Mouse (Mus musculus) embryonic facial prominence, embryonic 11.5 days (tissue): ENCODE measurements around the gene Saa1. TPM values are rescaled to one million over a fixed set of nuclear protein-coding genes. Genes with fewer than 3 reads are reported as not detected.
"Not testable (repeated sequence)": the region's sequence is repeated elsewhere in the genome, so short reads cannot be mapped to it uniquely, and the experiment has no call there.

Experiments used
- ATAC-seq: fragments of 200-750 bp; cut with Nextera tagmentation; replicated peaks from 2 replicates; pipeline ENCODE4 v1.8.0; 2017; ENCODE audit warnings: low read depth; ENCODE audit not compliant: insufficient number of reproducible peaks, low FRiP score, low TSS enrichment
- DNase-seq: peaks from one replicate; pipeline ENCODE4 v3.0.0-alpha.2; 2015; ENCODE audit warnings: low spot score
- H3K27ac ChIP-seq: fragments of 300-500 bp; sonication (generic); replicated peaks from 2 replicates; pipeline ENCODE4 v1.5.1; 2014; ENCODE audit warnings: mild to moderate bottlenecking, low read depth, low read length, control low read depth
- H3K27me3 ChIP-seq: fragments of 300-500 bp; sonication (generic); 2 replicates; pipeline ENCODE4 v1.6.1; 2014; ENCODE audit warnings: mild to moderate bottlenecking, low read length, moderate library complexity, mixed read lengths; ENCODE audit not compliant: control insufficient read depth, insufficient read depth
- H3K36me3 ChIP-seq: fragments of 300-500 bp; sonication (generic); replicated peaks from 2 replicates; pipeline ENCODE4 v1.6.1; 2014; ENCODE audit warnings: low read depth, mild to moderate bottlenecking, low read length, moderate library complexity, mixed read lengths; ENCODE audit not compliant: control insufficient read depth, insufficient read depth
- H3K4me1 ChIP-seq: fragments of 300-500 bp; sonication (generic); 2 replicates; pipeline ENCODE4 v1.6.1; 2014; ENCODE audit warnings: low read length, mixed read lengths; ENCODE audit not compliant: control insufficient read depth, insufficient read depth
- H3K4me2 ChIP-seq: fragments of 300-500 bp; sonication (generic); 2 replicates; pipeline ENCODE4 v1.6.1; 2014; ENCODE audit warnings: low read depth, mild to moderate bottlenecking, control low read depth, low read length, moderate library complexity
- H3K4me3 ChIP-seq: fragments of 300-500 bp; sonication (generic); 2 replicates; pipeline ENCODE4 v1.5.1; 2014; ENCODE audit warnings: low read depth, low read length, control low read depth
- H3K9ac ChIP-seq: fragments of 300-500 bp; sonication (generic); replicated peaks from 2 replicates; pipeline ENCODE4 v1.6.1; 2014; ENCODE audit warnings: mild to moderate bottlenecking, control low read depth, low read length
- H3K9me3 ChIP-seq: fragments of 300-500 bp; sonication (generic); replicated peaks from 2 replicates; pipeline ENCODE4 v1.6.1; 2016; ENCODE audit warnings: mild to moderate bottlenecking, low read length, inconsistent platforms, mixed read lengths; ENCODE audit not compliant: control insufficient read depth
- WGBS: fragments of 180-500 bp; shearing (Covaris S2); extraction: QIAGEN DNeasy Blood & Tissue Kit; methylation state at CpG from one replicate; pipeline ENCODE4 v1.1.7; 2014; 5-methylcytosine and 5-hydroxymethylcytosine counted together
- polyA plus RNA-seq: library from polyadenylated mRNA; unstranded; fragments of >200 nt; fragmentation: Nextera tagmentation; extraction: Ambion mirVana; gene quantifications from 2 replicates; pipeline ENCODE4 v1.2.1, GENCODE M21; 2014

Saa1 gene
- polyA plus RNA-seq, 1 experiment from 2014 or later, result 0.67 TPM

GRCm38 (mm10) chr7:46751490-46751889 is 8.7 kb upstream of the Saa1 start, which contains the start of gene Saa2:
Gene Saa2, plus strand, starts transcription at chr7:46751790.
- ATAC-seq (no peak), DNase-seq (no peak)
- no peak within 1 kb of the TSS for H3K27ac ChIP-seq
- no peaks in the 10 kb centered on the region for H3K36me3 ChIP-seq
- H3K9me3 ChIP-seq, result no peaks in the 10 kb centered on the region
- H3K27me3 ChIP-seq, result no peaks in the 10 kb centered on the region
- WGBS, result 70% methylated on average over 3 of the region's 3 CpGs
- H3K4me3 ChIP-seq, result no peak within 1 kb of the TSS
- no peak within 1 kb of the TSS for H3K4me2 ChIP-seq
- no peaks in the 10 kb centered on the region for H3K4me1 ChIP-seq
- no peak within 1 kb of the TSS for H3K9ac ChIP-seq

- H3K4me1 ChIP-seq, result no peaks in the 10 kb centered on the region
- H3K9me3 ChIP-seq, result no peaks in the 10 kb centered on the region
- no peaks in the 10 kb centered on the region for H3K36me3 ChIP-seq
- WGBS, result 51% methylated on average over 3 of the region's 3 CpGs
- H3K27me3 ChIP-seq, result no peaks in the 10 kb centered on the region
- H3K9ac ChIP-seq, result no peak overlapping the region
- no peak overlapping the region for H3K27ac ChIP-seq
- no peak overlapping the region for H3K4me2 ChIP-seq
- ATAC-seq (no peak), DNase-seq (no peak)
- H3K4me3 ChIP-seq, result no peak overlapping the region
These were observed 5.7 kb upstream of the Saa1 start for GRCm38 (mm10) chr7:46748459-46748858.

DNA sequence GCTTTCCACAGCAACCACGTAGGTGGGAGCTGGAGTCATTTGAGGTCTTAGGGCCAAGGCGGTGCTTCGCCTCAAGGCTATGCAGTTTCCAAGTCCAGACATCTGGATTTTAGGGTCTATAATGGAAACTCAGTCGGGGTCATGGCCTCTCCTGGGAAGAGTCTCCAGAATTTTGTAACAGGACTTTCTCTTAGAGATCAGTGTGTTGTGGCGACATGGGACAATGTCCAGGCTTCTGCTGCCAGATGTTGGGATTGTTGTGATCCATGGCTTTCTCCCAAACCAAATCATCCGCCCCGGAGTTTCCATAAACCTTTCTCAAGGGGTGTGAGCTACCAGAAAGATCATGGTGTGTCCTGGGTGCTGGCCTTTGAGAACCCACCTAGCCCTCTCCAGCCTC is 3.6 kb upstream of the Saa1 start:
- Histone ChIP-seq H3K36me3 (no peaks in the 10 kb centered on the region), H3K27me3 (no peaks in the 10 kb centered on the region), H3K4me1 (no peaks in the 10 kb centered on the region), H3K4me2 (no peak overlapping the region), H3K27ac (no peak overlapping the region), H3K9ac (no peak overlapping the region), H3K4me3 (no peak overlapping the region), H3K9me3 (no peaks in the 10 kb centered on the region)
- WGBS, result 72% methylated on average over 7 of the region's 7 CpGs
- DNase-seq (no peak), ATAC-seq (no peak)

DNA sequence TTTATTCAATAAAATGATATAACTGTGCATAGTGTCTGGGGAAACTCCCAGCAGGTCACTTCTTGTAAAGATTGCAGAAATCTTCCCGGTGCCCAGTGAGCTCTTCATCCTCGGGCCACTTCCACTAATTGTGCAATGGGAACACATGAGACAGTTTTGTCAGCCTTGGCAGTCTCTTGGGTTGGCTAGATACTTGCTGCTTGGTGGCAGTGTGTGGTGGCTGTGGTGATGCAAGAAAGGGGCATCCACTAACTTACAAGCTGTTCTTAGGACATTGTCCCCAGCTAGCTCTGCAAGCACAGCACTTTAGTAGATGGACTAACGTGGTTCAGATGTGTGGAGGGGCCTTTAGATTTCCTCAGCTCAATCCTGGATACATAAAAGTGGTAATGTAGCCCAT is 3.0 kb upstream of the Saa1 start:
- no peaks in the 10 kb centered on the region for H3K4me1 ChIP-seq

DNA sequence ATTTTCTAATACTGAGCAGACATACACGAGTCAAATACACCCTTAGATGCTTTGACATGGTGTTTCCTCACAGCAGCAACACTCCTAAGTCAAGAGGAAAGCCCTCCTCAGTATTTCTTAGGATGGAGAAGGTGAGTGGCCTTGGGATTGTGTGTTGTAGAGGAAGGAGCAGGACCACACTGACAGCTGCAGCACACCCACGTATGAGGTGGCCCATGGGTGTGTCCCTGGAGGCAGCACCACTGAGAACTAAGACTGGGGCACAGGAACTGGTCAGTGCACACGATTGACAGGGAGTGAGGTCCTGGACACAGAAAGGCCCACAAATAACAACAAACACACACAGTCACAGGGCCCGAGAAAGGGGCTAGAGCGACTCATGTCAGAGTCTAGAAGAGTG is 2.7 kb downstream of the Saa1 start:
- H3K27ac ChIP-seq, H3K27me3 ChIP-seq, ATAC-seq, H3K4me3 ChIP-seq, H3K36me3 ChIP-seq, H3K4me2 ChIP-seq, H3K9ac ChIP-seq, H3K9me3 ChIP-seq, DNase-seq, H3K4me1 ChIP-seq: not testable (repeated sequence)
- 75% methylated on average over 5 of the region's 5 CpGs for WGBS

More for the DNA sequence above, 3.0 kb upstream of the Saa1 start:
- DNase-seq (no peak), ATAC-seq (no peak)
- Histone ChIP-seq H3K9ac (no peak overlapping the region), H3K9me3 (no peaks in the 10 kb centered on the region), H3K4me2 (no peak overlapping the region), H3K27me3 (no peaks in the 10 kb centered on the region), H3K27ac (no peak overlapping the region), H3K4me3 (no peak overlapping the region), H3K36me3 (no peaks in the 10 kb centered on the region)
- WGBS, result 68% methylated on average over 3 of the region's 3 CpGs

- Histone ChIP-seq H3K9ac (no peak overlapping the region), H3K27ac (no peak overlapping the region), H3K36me3 (no peaks in the 10 kb centered on the region), H3K9me3 (no peaks in the 10 kb centered on the region), H3K4me3 (no peak overlapping the region), H3K4me2 (no peak overlapping the region), H3K4me1 (no peaks in the 10 kb centered on the region), H3K27me3 (no peaks in the 10 kb centered on the region)
- DNase-seq, result no peak
- WGBS, result 82% methylated on average over 12 of the region's 12 CpGs
- no peak for ATAC-seq
These were observed 4.0 kb downstream of the Saa1 start for GRCm38 (mm10) chr7:46738561-46739460.

GRCm38 (mm10) chr7:46734983-46735382 is 7.8 kb downstream of the Saa1 start:
- no peak overlapping the region for H3K4me2 ChIP-seq
- no peaks in the 10 kb centered on the region for H3K9me3 ChIP-seq
- no peak overlapping the region for H3K9ac ChIP-seq
- no peaks in the 10 kb centered on the region for H3K27me3 ChIP-seq
- H3K4me1 ChIP-seq, result no peaks in the 10 kb centered on the region
- no peaks in the 10 kb centered on the region for H3K36me3 ChIP-seq
- ATAC-seq (no peak), DNase-seq (no peak)
- WGBS, result 84% methylated on average over 2 of the region's 2 CpGs
- H3K4me3 ChIP-seq, result no peak overlapping the region
- no peak overlapping the region for H3K27ac ChIP-seq

DNA sequence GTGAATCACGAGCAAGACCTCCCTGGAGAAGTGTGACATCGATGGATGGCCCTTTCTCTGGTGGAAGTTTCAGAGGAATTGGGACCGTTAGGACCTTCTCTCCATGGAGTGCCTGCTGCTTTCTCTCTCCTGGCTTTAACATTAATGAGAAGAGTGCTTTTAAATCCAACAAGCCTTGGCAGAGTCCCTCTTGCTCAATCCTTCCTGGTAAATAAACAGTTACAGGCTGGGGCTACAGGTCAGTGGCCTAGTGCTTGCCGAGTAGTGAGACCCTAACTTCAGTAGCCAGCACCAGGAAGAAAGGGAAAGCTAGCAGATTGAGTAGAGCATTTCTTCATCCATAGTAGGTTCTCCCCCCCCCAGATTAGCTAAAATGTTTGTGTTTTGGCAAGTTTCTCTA is 10.3 kb downstream of the Saa1 start, which contains the start of gene Saa4:
Gene Saa4, minus strand, starts transcription at position 146 of the 400 bp plus-strand sequence.
- Histone ChIP-seq H3K4me3 (no peak within 1 kb of the TSS), H3K27me3 (no peaks in the 10 kb centered on the region), H3K36me3 (no peaks in the 10 kb centered on the region), H3K9me3 (no peaks in the 10 kb centered on the region), H3K9ac (no peak within 1 kb of the TSS), H3K27ac (no peak within 1 kb of the TSS), H3K4me1 (no peaks in the 10 kb centered on the region), H3K4me2 (no peak within 1 kb of the TSS)
- ATAC-seq (no peak), DNase-seq (no peak)
- 88% methylated on average over 4 of the region's 4 CpGs for WGBS
